ENCODE assay signal across 7 mouse cellular contexts in the genomic region with DNA sequence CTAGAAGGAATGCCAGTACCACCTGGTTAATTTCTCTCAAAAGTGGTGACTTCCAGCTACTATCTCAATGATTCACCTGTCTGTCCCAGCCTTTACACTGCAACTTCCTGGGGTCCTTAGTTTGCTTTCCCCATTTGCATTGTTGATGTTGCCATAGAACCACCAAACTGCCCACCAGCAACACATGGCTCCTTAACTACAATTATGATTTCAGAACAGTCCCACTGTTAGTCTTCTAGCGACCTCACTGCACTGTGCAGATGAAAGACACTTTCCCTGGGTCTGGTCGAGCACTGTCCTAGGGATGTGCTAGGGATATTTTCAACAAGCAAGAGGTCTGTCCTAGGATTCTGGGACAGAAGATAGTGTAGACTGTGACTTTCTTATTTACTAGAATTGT. TPM values are rescaled to one million over a fixed set of nuclear protein-coding genes. Genes with fewer than 3 reads are reported as not detected.
DNase-seq lines count a peak whose midpoint lies in the region; ATAC-seq lines count a peak whose summit lies in the region.

A gene (minus strand): TSS at position 101 of the 400 bp plus-strand sequence.

- no peak for ATAC-seq in forebrain, embryonic 11.5 days (replicated peaks; ENCODE audit: low FRiP score)
- no peak for ATAC-seq in hematopoietic stem cell, adult 5-6 weeks (replicated peaks in 1 of 2; ENCODE audit: insufficient read depth in 1 of 2, low FRiP score in 2 of 2, low TSS enrichment in 1 of 2, low read depth in 1 of 2, poor library complexity in 2 of 2, severe bottlenecking in 2 of 2)
- ATAC-seq in liver, embryonic 11.5 days (replicated peaks; ENCODE audit: low FRiP score): no peak
- ATAC-seq in stomach, embryonic 16.5 days (ENCODE audit: insufficient read depth, low FRiP score): no peak

- H3K9ac ChIP-seq in forebrain, embryonic 11.5 days (ENCODE audit: low read length): peak within 1 kb of the TSS; percentile 82
- H3K9ac ChIP-seq in liver, embryonic 11.5 days (ENCODE audit: low read depth, low read length): peak within 1 kb of the TSS; percentile 72
- H3K9ac ChIP-seq in stomach, embryonic 16.5 days (ENCODE audit: low read length): peak within 1 kb of the TSS; percentile 76

- peak within 1 kb of the TSS; percentile 86 for H3K4me2 ChIP-seq in forebrain, embryonic 11.5 days (ENCODE audit: low read depth, low read length, severe bottlenecking)
- H3K4me2 ChIP-seq in liver, embryonic 11.5 days: peak within 1 kb of the TSS; percentile 70
- peak within 1 kb of the TSS; percentile 60 for H3K4me2 ChIP-seq in stomach, embryonic 16.5 days (ENCODE audit: low read depth, low read length)

- H3K9me3 ChIP-seq in forebrain, embryonic 11.5 days (ENCODE audit: control insufficient read depth, low read length): no peaks in the 10 kb centered on the region
- no peaks in the 10 kb centered on the region for H3K9me3 ChIP-seq in liver, embryonic 11.5 days (ENCODE audit: control insufficient read depth, low read length)
- no peaks in the 10 kb centered on the region for H3K9me3 ChIP-seq in stomach, embryonic 16.5 days (replicated peaks; ENCODE audit: control insufficient read depth, low read length)

- DNase-seq in urinary bladder, adult 2 months (ENCODE audit: low spot score): no peak
- DNase-seq in urinary bladder, postnatal 10 days (ENCODE audit: low spot score): no peak
- DNase-seq in forebrain, embryonic 11.5 days (ENCODE audit: low spot score): no peak
- DNase-seq in liver, embryonic 11.5 days (ENCODE audit: low spot score): no peak
- no peak for DNase-seq in kidney, postnatal 14 days

- 87% methylated on average over 2 of the region's 2 CpGs for WGBS in forebrain, embryonic 11.5 days
- 79% methylated on average over 2 of the region's 2 CpGs for WGBS in liver, embryonic 11.5 days
- 73% methylated on average over 2 of the region's 2 CpGs for WGBS in stomach, embryonic 16.5 days

- no peaks in the 10 kb centered on the region; the same call in 1 of the 2 replicates for H3K36me3 ChIP-seq in forebrain, embryonic 11.5 days (ENCODE audit: control insufficient read depth, insufficient read depth, low read length)
- H3K36me3 ChIP-seq in liver, embryonic 11.5 days (ENCODE audit: control insufficient read depth, insufficient read depth, low read length): peaks cover 10% of the 10 kb centered on the region; the same call in 1 of the 2 replicates
- H3K36me3 ChIP-seq in stomach, embryonic 16.5 days (ENCODE audit: control insufficient read depth, insufficient read depth, low read length): peaks cover 6% of the 10 kb centered on the region

- no peaks in the 10 kb centered on the region for H3K27me3 ChIP-seq in forebrain, embryonic 11.5 days (ENCODE audit: control insufficient read depth, insufficient read depth, low read length)
- no peaks in the 10 kb centered on the region for H3K27me3 ChIP-seq in liver, embryonic 11.5 days (replicated peaks; ENCODE audit: control insufficient read depth, insufficient read depth, low read length)
- H3K27me3 ChIP-seq in stomach, embryonic 16.5 days (ENCODE audit: control insufficient read depth, insufficient read depth, low read length): no peaks in the 10 kb centered on the region

- 0 out of 2 replicates have a peak, but pooled peaks cover 2% of the 10 kb centered on the region for H3K4me1 ChIP-seq in forebrain, embryonic 11.5 days (replicated peaks; ENCODE audit: control insufficient read depth, insufficient read depth, low read length)
- H3K4me1 ChIP-seq in liver, embryonic 11.5 days (replicated peaks; ENCODE audit: control insufficient read depth, insufficient read depth, low read length): peaks cover 9% of the 10 kb centered on the region; the same call in 1 of the 2 replicates
- H3K4me1 ChIP-seq in stomach, embryonic 16.5 days (ENCODE audit: control insufficient read depth, insufficient read depth, low read length): peaks cover 25% of the 10 kb centered on the region

- peak within 1 kb of the TSS; percentile 88 for H3K4me3 ChIP-seq in forebrain, embryonic 11.5 days (ENCODE audit: low read depth, low read length)
- H3K4me3 ChIP-seq in liver, embryonic 11.5 days (ENCODE audit: low read depth, low read length): peak within 1 kb of the TSS; percentile 90
- H3K4me3 ChIP-seq in stomach, embryonic 16.5 days (replicated peaks; ENCODE audit: low read length): peak within 1 kb of the TSS; percentile 91

- peak within 1 kb of the TSS; percentile 86 for H3K27ac ChIP-seq in forebrain, embryonic 11.5 days (ENCODE audit: low read depth, low read length)
- H3K27ac ChIP-seq in liver, embryonic 11.5 days (ENCODE audit: low read depth, low read length): peak within 1 kb of the TSS; percentile 91
- H3K27ac ChIP-seq in stomach, embryonic 16.5 days (ENCODE audit: low read length): peak within 1 kb of the TSS; percentile 98

RNA-seq across cellular contexts. Expression of the gene that starts here (rescaled TPM):
- 279 and 284 TPM in 2 replicates for polyA plus RNA-seq in urinary bladder, adult 2 months (2012; rRNA removed)
- 157 and 174 TPM in 2 replicates for polyA plus RNA-seq in forebrain, embryonic 11.5 days (2014; fragmentation: Nextera tagmentation; extraction: Ambion mirVana)
- total RNA-seq in hematopoietic stem cell, adult 5-6 weeks (2017): 175 and 185 TPM in 2 replicates
- polyA plus RNA-seq in liver, embryonic 11.5 days (2014; fragmentation: Nextera tagmentation; extraction: Ambion mirVana): 178 and 184 TPM in 2 replicates
- polyA plus RNA-seq in stomach, embryonic 16.5 days (2015; fragmentation: Nextera tagmentation; extraction: Ambion mirVana): 252 and 291 TPM in 2 replicates
